Mouse (Mus musculus) CH12.LX (cell line): Measurements from ENCODE around the gene Prodh2.

Source experiments
- BHLHE40 ChIP-seq: IDR thresholded peaks from 2 replicates; pipeline ENCODE4 v1.6.1; 2011; ENCODE audit warnings: mild to moderate bottlenecking, low read depth, low read length, improper control_type of control experiment
- CTCF ChIP-seq, 2 experiments: IDR thresholded peaks in 1 of 2; conservative IDR thresholded peaks in 1 of 2; 2 replicates each; pipeline ENCODE4 v1.5.1; 2011 to 2012; ENCODE audit warnings: low read depth in 2 of 2, low read length in 2 of 2, improper control_type of control experiment in 1 of 2, inconsistent platforms in 1 of 2, mild to moderate bottlenecking in 1 of 2, moderate library complexity in 1 of 2
- EP300 ChIP-seq: IDR thresholded peaks from 2 replicates; pipeline ENCODE4 v1.6.1; 2011; ENCODE audit warnings: low read length, improper control_type of control experiment
- IRF4 ChIP-seq: IDR thresholded peaks from 2 replicates; pipeline ENCODE4 v1.6.1; 2014; ENCODE audit warnings: low read depth, mild to moderate bottlenecking, inconsistent platforms, low read length, improper control_type of control experiment
- MAFK ChIP-seq: IDR thresholded peaks from 2 replicates; pipeline ENCODE4 v1.6.1; 2011; ENCODE audit warnings: low read length, improper control_type of control experiment; ENCODE audit not compliant: insufficient replicate concordance
- MAX ChIP-seq: IDR thresholded peaks from 2 replicates; pipeline ENCODE4 v1.6.1; 2011; ENCODE audit warnings: low read length, improper control_type of control experiment
- NRF1 ChIP-seq: IDR thresholded peaks from 2 replicates; pipeline ENCODE4 v1.6.1; 2014; ENCODE audit warnings: low read depth, mild to moderate bottlenecking, inconsistent platforms, low read length, improper control_type of control experiment, moderate library complexity
- TBP ChIP-seq: conservative IDR thresholded peaks from 2 replicates; pipeline ENCODE4 v1.6.1; 2011; ENCODE audit warnings: low read depth, low read length, improper control_type of control experiment
- TCF12 ChIP-seq: IDR thresholded peaks from 2 replicates; pipeline ENCODE4 v1.6.1; 2014; ENCODE audit warnings: low read depth, mild to moderate bottlenecking, inconsistent platforms, low read length, improper control_type of control experiment
- USF1 ChIP-seq: IDR thresholded peaks from 2 replicates; pipeline ENCODE4 v1.6.1; 2014; ENCODE audit warnings: low read depth, mild to moderate bottlenecking, inconsistent platforms, low read length, improper control_type of control experiment
- USF2 ChIP-seq: conservative IDR thresholded peaks from 2 replicates; pipeline ENCODE4 v1.6.1; 2011; ENCODE audit warnings: low read depth, low read length, improper control_type of control experiment
- ZC3H11A ChIP-seq: IDR thresholded peaks from 2 replicates; pipeline ENCODE4 v1.6.1; 2012; ENCODE audit warnings: low read depth, mild to moderate bottlenecking, inconsistent platforms, low read length, improper control_type of control experiment
- ZMIZ1 ChIP-seq: IDR thresholded peaks from 2 replicates; pipeline ENCODE4 v1.6.1; 2012; ENCODE audit warnings: low read depth, mild to moderate bottlenecking, inconsistent platforms, low read length, improper control_type of control experiment

DNA sequence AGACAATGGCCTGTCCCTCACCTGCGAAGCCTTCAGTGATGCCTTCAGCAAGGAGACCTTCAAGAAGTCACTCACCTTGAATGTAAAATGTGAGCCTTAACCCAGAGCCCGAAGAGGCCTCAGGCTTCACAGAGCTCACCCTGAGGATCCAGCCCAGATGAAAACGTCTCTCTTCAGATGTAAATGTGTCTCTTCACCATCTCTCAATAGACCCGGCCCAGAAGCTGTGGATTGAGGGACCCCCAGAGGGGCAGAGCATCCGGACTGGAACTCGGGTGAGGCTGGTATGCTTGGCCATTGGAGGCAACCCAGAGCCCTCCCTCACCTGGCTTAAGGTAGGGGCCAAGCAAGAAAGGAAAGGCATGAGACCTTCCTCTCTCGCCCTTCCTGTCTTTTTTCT, 29.9 kb upstream of the Prodh2 start:
- TF ChIP-seq MAX (no peak), IRF4 (no peak), CTCF (conservative IDR thresholded peaks at IDR 0.05 in 1 of 2, IDR thresholded peaks at IDR 0.05 in 1 of 2; ENCODE audit: low read depth in 2 of 2, low read length in 2 of 2) (no peak), ZMIZ1 (no peak), USF2 (no peak), ZC3H11A (no peak), TBP (no peak), NRF1 (no peak), TCF12 (no peak), EP300 (no peak), MAFK (no peak), USF1 (no peak), BHLHE40 (no peak)
